ENCODE assay signal across 9 mouse cellular contexts in genomic region chr9:66886818-66887217, GRCm38 (mm10). TPM values are rescaled to one million over a fixed set of nuclear protein-coding genes. Genes with fewer than 3 reads are reported as not detected.
DNase-seq lines count a peak whose midpoint lies in the region; ATAC-seq and TF ChIP-seq lines count a peak whose summit lies in the region.
"Had no signal": no experiment of that assay in that cellular context is flagged by ENCODE, and none has a peak within 500 bp of the region (broad histone marks: within the 10 kb centered on the region; RNA-seq: fewer than 3 reads in every experiment).

No protein-coding gene starts in this region.

- DNase-seq in gastrocnemius, adult 2 months, result no peak
- no peak for DNase-seq in gastrocnemius, adult 18-20 months (ENCODE audit: low spot score)
- DNase-seq in midbrain, embryonic 14.5 days, result no peak

- no peak overlapping the region for H3K9ac ChIP-seq in midbrain, embryonic 15.5 days
- no peak overlapping the region for H3K9ac ChIP-seq in midbrain, embryonic 14.5 days (replicated peaks; ENCODE audit: low read length)
- H3K9ac ChIP-seq in liver, embryonic 12.5 days, result no peak overlapping the region
- no peak overlapping the region for H3K9ac ChIP-seq in neural tube, embryonic 15.5 days (replicated peaks)
- H3K9ac ChIP-seq in forebrain, embryonic 12.5 days, result no peak overlapping the region
- H3K9ac ChIP-seq in forebrain, embryonic 15.5 days (replicated peaks), result no peak overlapping the region
- H3K9ac ChIP-seq: embryonic facial prominence, embryonic 15.5 days had no signal

- no peak for ATAC-seq in midbrain, embryonic 15.5 days (replicated peaks)
- ATAC-seq in midbrain, embryonic 14.5 days (ENCODE audit: low FRiP score, low TSS enrichment), result no peak
- ATAC-seq in liver, embryonic 12.5 days, result peak; percentile 38; the same call in 1 of the 2 replicates
- ATAC-seq in neural tube, embryonic 15.5 days (ENCODE audit: low FRiP score), result no peak
- ATAC-seq in forebrain, embryonic 12.5 days (ENCODE audit: low FRiP score), result no peak
- no peak for ATAC-seq in forebrain, embryonic 15.5 days (replicated peaks)

- H3K4me2 ChIP-seq in midbrain, embryonic 15.5 days, result no peak overlapping the region
- H3K4me2 ChIP-seq in midbrain, embryonic 14.5 days (ENCODE audit: low read length), result no peak overlapping the region
- no peak overlapping the region for H3K4me2 ChIP-seq in liver, embryonic 12.5 days
- H3K4me2 ChIP-seq in neural tube, embryonic 15.5 days, result no peak overlapping the region
- no peak overlapping the region for H3K4me2 ChIP-seq in forebrain, embryonic 12.5 days
- no peak overlapping the region for H3K4me2 ChIP-seq in forebrain, embryonic 15.5 days (replicated peaks)
- H3K4me2 ChIP-seq: embryonic facial prominence, embryonic 15.5 days had no signal

- peak overlapping the region; percentile 48; the same call in 1 of the 2 replicates for H3K27ac ChIP-seq in gastrocnemius, adult 2 months
- peak overlapping the region; percentile 25 for H3K27ac ChIP-seq in midbrain, embryonic 15.5 days
- H3K27ac ChIP-seq in midbrain, embryonic 14.5 days (replicated peaks; ENCODE audit: low read depth, low read length), result no peak overlapping the region
- 0 out of 2 replicates have a peak overlapping the region, but pooled peaks have one; percentile 31 for H3K27ac ChIP-seq in liver, embryonic 12.5 days
- H3K27ac ChIP-seq in neural tube, embryonic 15.5 days (replicated peaks), result peak overlapping the region; percentile 56
- H3K27ac ChIP-seq in forebrain, embryonic 12.5 days, result no peak overlapping the region
- no peak overlapping the region for H3K27ac ChIP-seq in forebrain, embryonic 15.5 days (replicated peaks)
- H3K27ac ChIP-seq: embryonic facial prominence, embryonic 15.5 days had no signal

- no peaks in the 10 kb centered on the region for H3K27me3 ChIP-seq in midbrain, embryonic 15.5 days (replicated peaks)
- no peaks in the 10 kb centered on the region for H3K27me3 ChIP-seq in midbrain, embryonic 14.5 days (ENCODE audit: control insufficient read depth, insufficient read depth, low read length)
- H3K27me3 ChIP-seq in liver, embryonic 12.5 days (replicated peaks), result no peaks in the 10 kb centered on the region
- H3K27me3 ChIP-seq in neural tube, embryonic 15.5 days (replicated peaks), result no peaks in the 10 kb centered on the region
- no peaks in the 10 kb centered on the region for H3K27me3 ChIP-seq in forebrain, embryonic 12.5 days
- H3K27me3 ChIP-seq in forebrain, embryonic 15.5 days, result no peaks in the 10 kb centered on the region
- H3K27me3 ChIP-seq: embryonic facial prominence, embryonic 15.5 days had no signal

- H3K9me3 ChIP-seq in midbrain, embryonic 15.5 days, result no peaks in the 10 kb centered on the region
- no peaks in the 10 kb centered on the region for H3K9me3 ChIP-seq in midbrain, embryonic 14.5 days (ENCODE audit: control insufficient read depth, low read length)
- no peaks in the 10 kb centered on the region for H3K9me3 ChIP-seq in liver, embryonic 12.5 days (replicated peaks)
- H3K9me3 ChIP-seq in neural tube, embryonic 15.5 days (replicated peaks), result no peaks in the 10 kb centered on the region
- H3K9me3 ChIP-seq in forebrain, embryonic 12.5 days, result no peaks in the 10 kb centered on the region
- no peaks in the 10 kb centered on the region for H3K9me3 ChIP-seq in forebrain, embryonic 15.5 days
- H3K9me3 ChIP-seq: embryonic facial prominence, embryonic 15.5 days had no signal

- H3K36me3 ChIP-seq in midbrain, embryonic 15.5 days (replicated peaks), result no peaks in the 10 kb centered on the region
- no peaks in the 10 kb centered on the region for H3K36me3 ChIP-seq in midbrain, embryonic 14.5 days (ENCODE audit: control insufficient read depth, insufficient read depth, low read length)
- peaks cover 13% of the 10 kb centered on the region; the same call in 1 of the 2 replicates for H3K36me3 ChIP-seq in liver, embryonic 12.5 days
- no peaks in the 10 kb centered on the region for H3K36me3 ChIP-seq in neural tube, embryonic 15.5 days
- no peaks in the 10 kb centered on the region for H3K36me3 ChIP-seq in forebrain, embryonic 12.5 days (replicated peaks)
- no peaks in the 10 kb centered on the region for H3K36me3 ChIP-seq in forebrain, embryonic 15.5 days
- H3K36me3 ChIP-seq: embryonic facial prominence, embryonic 15.5 days had no signal

- no peak for TF ChIP-seq CTCF in gastrocnemius, adult 2 months (IDR thresholded peaks at IDR 0.05)

- WGBS in midbrain, embryonic 15.5 days, result 85% methylated on average over 6 of the region's 6 CpGs
- 81% methylated on average over 6 of the region's 6 CpGs for WGBS in midbrain, embryonic 14.5 days
- 56% methylated on average over 6 of the region's 6 CpGs for WGBS in liver, embryonic 12.5 days (ENCODE audit: insufficient replicate concordance)
- WGBS in neural tube, embryonic 15.5 days, result 81% methylated on average over 6 of the region's 6 CpGs
- WGBS in forebrain, embryonic 12.5 days, result 87% methylated on average over 6 of the region's 6 CpGs
- WGBS in forebrain, embryonic 15.5 days, result 77% methylated on average over 6 of the region's 6 CpGs

- no peak overlapping the region for H3K4me3 ChIP-seq in gastrocnemius, adult 2 months
- H3K4me3 ChIP-seq in midbrain, embryonic 15.5 days, result no peak overlapping the region
- H3K4me3 ChIP-seq in midbrain, embryonic 14.5 days (replicated peaks; ENCODE audit: low read depth, low read length), result no peak overlapping the region
- H3K4me3 ChIP-seq in liver, embryonic 12.5 days, result no peak overlapping the region
- no peak overlapping the region for H3K4me3 ChIP-seq in neural tube, embryonic 15.5 days (replicated peaks)
- H3K4me3 ChIP-seq in forebrain, embryonic 12.5 days (replicated peaks), result no peak overlapping the region
- no peak overlapping the region for H3K4me3 ChIP-seq in forebrain, embryonic 15.5 days
- H3K4me3 ChIP-seq: embryonic facial prominence, embryonic 15.5 days had no signal

- intact Hi-C loops in gastrocnemius, adult 2 months (cut with DNase I), result no loop called here

- peaks cover 23% of the 10 kb centered on the region for H3K4me1 ChIP-seq in midbrain, embryonic 15.5 days
- peaks cover 27% of the 10 kb centered on the region for H3K4me1 ChIP-seq in midbrain, embryonic 14.5 days (ENCODE audit: control insufficient read depth, insufficient read depth, low read length)
- peaks cover 80% of the 10 kb centered on the region for H3K4me1 ChIP-seq in liver, embryonic 12.5 days
- H3K4me1 ChIP-seq in neural tube, embryonic 15.5 days, result peaks cover 30% of the 10 kb centered on the region
- peaks cover 35% of the 10 kb centered on the region for H3K4me1 ChIP-seq in forebrain, embryonic 12.5 days
- peaks cover 20% of the 10 kb centered on the region for H3K4me1 ChIP-seq in forebrain, embryonic 15.5 days

RNA-seq across cellular contexts. Expression of gene Rab8b, which starts 32.7 kb away (rescaled TPM):
- 1 to 10 TPM; 5.9 to 9.7 TPM for total RNA-seq in gastrocnemius, adult 2 months (2021)
- 1 to 10 TPM; 4.9 to 6.5 TPM for total RNA-seq in gastrocnemius, adult 18-20 months (2021)
- polyA plus RNA-seq in midbrain, embryonic 15.5 days (2015; fragmentation: Nextera tagmentation; extraction: Ambion mirVana), result 28.5 and 29.0 TPM in 2 replicates
- 20.8 and 27.6 TPM in 2 replicates for polyA plus RNA-seq in midbrain, embryonic 14.5 days (2014; fragmentation: Nextera tagmentation; extraction: Ambion mirVana)
- 39.4 and 42.2 TPM in 2 replicates for polyA plus RNA-seq in liver, embryonic 12.5 days (2016; fragmentation: Nextera tagmentation; extraction: Ambion mirVana)
- polyA plus RNA-seq in neural tube, embryonic 15.5 days (2015; fragmentation: Nextera tagmentation; extraction: Ambion mirVana), result 30.8 and 32.1 TPM in 2 replicates
- polyA plus RNA-seq in forebrain, embryonic 12.5 days (2016; fragmentation: Nextera tagmentation; extraction: Ambion mirVana), result 50.3 and 50.7 TPM in 2 replicates
- polyA plus RNA-seq in forebrain, embryonic 15.5 days (2015; fragmentation: Nextera tagmentation; extraction: Ambion mirVana), result 39.7 and 40.6 TPM in 2 replicates

RNA-seq across cellular contexts. Expression of gene Aph1c, which starts 52.3 kb away (rescaled TPM):
- under 1 TPM; 0.31 to 0.51 TPM for total RNA-seq in gastrocnemius, adult 2 months (2021)
- total RNA-seq in gastrocnemius, adult 18-20 months (2021), result under 1 TPM; 0.66 to 0.88 TPM
- polyA plus RNA-seq in midbrain, embryonic 15.5 days (2015; fragmentation: Nextera tagmentation; extraction: Ambion mirVana), result 2.6 and 3.2 TPM in 2 replicates
- polyA plus RNA-seq in midbrain, embryonic 14.5 days (2014; fragmentation: Nextera tagmentation; extraction: Ambion mirVana), result 2.1 and 3.4 TPM in 2 replicates
- polyA plus RNA-seq in liver, embryonic 12.5 days (2016; fragmentation: Nextera tagmentation; extraction: Ambion mirVana), result 0.87 and 1.3 TPM in 2 replicates
- 4.3 and 4.7 TPM in 2 replicates for polyA plus RNA-seq in neural tube, embryonic 15.5 days (2015; fragmentation: Nextera tagmentation; extraction: Ambion mirVana)
- 1.7 and 2.2 TPM in 2 replicates for polyA plus RNA-seq in forebrain, embryonic 12.5 days (2016; fragmentation: Nextera tagmentation; extraction: Ambion mirVana)
- 1.7 and 3.0 TPM in 2 replicates for polyA plus RNA-seq in forebrain, embryonic 15.5 days (2015; fragmentation: Nextera tagmentation; extraction: Ambion mirVana)

RNA-seq across cellular contexts. Expression of gene Rps27l, which starts 59.1 kb away (rescaled TPM):
- total RNA-seq in gastrocnemius, adult 2 months (2021), result 100 to 1,000 TPM; 191 to 213 TPM
- 100 to 1,000 TPM; 218 to 220 TPM for total RNA-seq in gastrocnemius, adult 18-20 months (2021)
- 179 and 197 TPM in 2 replicates for polyA plus RNA-seq in midbrain, embryonic 15.5 days (2015; fragmentation: Nextera tagmentation; extraction: Ambion mirVana)
- 245 and 251 TPM in 2 replicates for polyA plus RNA-seq in midbrain, embryonic 14.5 days (2014; fragmentation: Nextera tagmentation; extraction: Ambion mirVana)
- polyA plus RNA-seq in liver, embryonic 12.5 days (2016; fragmentation: Nextera tagmentation; extraction: Ambion mirVana), result 702 and 744 TPM in 2 replicates
- 234 and 310 TPM in 2 replicates for polyA plus RNA-seq in neural tube, embryonic 15.5 days (2015; fragmentation: Nextera tagmentation; extraction: Ambion mirVana)
- 588 and 598 TPM in 2 replicates for polyA plus RNA-seq in forebrain, embryonic 12.5 days (2016; fragmentation: Nextera tagmentation; extraction: Ambion mirVana)
- 333 and 363 TPM in 2 replicates for polyA plus RNA-seq in forebrain, embryonic 15.5 days (2015; fragmentation: Nextera tagmentation; extraction: Ambion mirVana)

Comparison
In these comparisons a context has a peak if more than half of its experiments do, and no peak if none do; other contexts are left out.
1. H3K27ac ChIP-seq: peak in gastrocnemius, adult 2 months (single experiment), midbrain, embryonic 15.5 days (single experiment), liver, embryonic 12.5 days (single experiment) and neural tube, embryonic 15.5 days (single experiment); none in midbrain, embryonic 14.5 days (single experiment), forebrain, embryonic 12.5 days (single experiment) and forebrain, embryonic 15.5 days (single experiment).